8 mouse cellular contexts compared by ENCODE assay signal in genomic region chr7:73616015-73616414, GRCm38 (mm10).
DNase-seq lines count a peak whose midpoint lies in the region; ATAC-seq and TF ChIP-seq lines count a peak whose summit lies in the region.

No protein-coding gene starts in this region.

- no peak for TF ChIP-seq EP300 in lung, postnatal 0 days (IDR thresholded peaks at IDR 0.05)

- no peak for TF ChIP-seq POLR2A in cerebellum, adult 2 months (IDR thresholded peaks at IDR 0.05; ENCODE audit: borderline replicate concordance, insufficient read depth, low read length)
- no peak for TF ChIP-seq POLR2A in olfactory bulb, adult 2 months (IDR thresholded peaks at IDR 0.05; ENCODE audit: insufficient read depth, low read depth, low read length)

- no peak overlapping the region for H3K9ac ChIP-seq in lung, postnatal 0 days (replicated peaks; ENCODE audit: low read depth)
- peak overlapping the region; percentile 95; the same call in 1 of the 2 replicates for H3K9ac ChIP-seq in hindbrain, postnatal 0 days (replicated peaks; ENCODE audit: low read length)

- DNase-seq in cerebellum, adult 2 months = peak in 1 of 2 experiments; percentile 32
- no peak for DNase-seq in cerebellum, postnatal 4 days (ENCODE audit: low spot score in 2 of 2)
- DNase-seq in lung, postnatal 0 days (ENCODE audit: low spot score) = peak; percentile 42
- DNase-seq in lung, adult 18-20 months = no peak
- DNase-seq in hindbrain, postnatal 0 days (ENCODE audit: low spot score) = no peak
- no peak for DNase-seq in gastrocnemius, adult 8-10 months (ENCODE audit: low spot score in 2 of 2)
- no peak for DNase-seq in left cerebral cortex, postnatal 14 days (ENCODE audit: low spot score in 2 of 2)

- no peaks in the 10 kb centered on the region for H3K27me3 ChIP-seq in cerebellum, adult 2 months (ENCODE audit: control insufficient read depth, insufficient read depth, low read length)
- H3K27me3 ChIP-seq in lung, postnatal 0 days (replicated peaks; ENCODE audit: insufficient read depth, low read length) = no peaks in the 10 kb centered on the region
- no peaks in the 10 kb centered on the region for H3K27me3 ChIP-seq in hindbrain, postnatal 0 days (ENCODE audit: insufficient read depth, low read length)

- H3K9me3 ChIP-seq in lung, postnatal 0 days (ENCODE audit: low read length) = no peaks in the 10 kb centered on the region
- H3K9me3 ChIP-seq in hindbrain, postnatal 0 days (ENCODE audit: low read length) = no peaks in the 10 kb centered on the region

- H3K4me3 ChIP-seq in cerebellum, adult 2 months (replicated peaks; ENCODE audit: insufficient read depth, low read depth, low read length) = no peak overlapping the region
- no peak overlapping the region for H3K4me3 ChIP-seq in lung, postnatal 0 days (ENCODE audit: low read depth, low read length)
- H3K4me3 ChIP-seq in hindbrain, postnatal 0 days (ENCODE audit: low read length) = no peak overlapping the region
- no peak overlapping the region for H3K4me3 ChIP-seq in olfactory bulb, adult 2 months (ENCODE audit: insufficient read depth, low read depth, low read length)

- 54% methylated on average over 11 of the region's 11 CpGs for WGBS in cerebellum, adult 2 months
- WGBS in lung, postnatal 0 days = 32% methylated on average over 11 of the region's 11 CpGs
- 34% methylated on average over 11 of the region's 11 CpGs for WGBS in hindbrain, postnatal 0 days
- 22% methylated on average over 11 of the region's 11 CpGs for WGBS in olfactory bulb, adult 2 months

- H3K36me3 ChIP-seq in lung, postnatal 0 days (ENCODE audit: insufficient read depth, low read length) = no peaks in the 10 kb centered on the region
- no peaks in the 10 kb centered on the region for H3K36me3 ChIP-seq in hindbrain, postnatal 0 days (ENCODE audit: insufficient read depth, low read length)

- no peak overlapping the region; the same call in 1 of the 2 replicates for H3K4me2 ChIP-seq in lung, postnatal 0 days (replicated peaks; ENCODE audit: low read depth, low read length)
- H3K4me2 ChIP-seq in hindbrain, postnatal 0 days (ENCODE audit: low read depth, low read length) = peak overlapping the region; percentile 79

- intact Hi-C loops in left cerebral cortex, postnatal 14 days (cut with DNase I) = no loop called here

- H3K4me1 ChIP-seq in cerebellum, adult 2 months (ENCODE audit: control insufficient read depth, insufficient read depth, low read length) = no peaks in the 10 kb centered on the region; the same call in 1 of the 2 replicates
- peaks cover 17% of the 10 kb centered on the region for H3K4me1 ChIP-seq in lung, postnatal 0 days (ENCODE audit: insufficient read depth, low read depth, low read length)
- H3K4me1 ChIP-seq in hindbrain, postnatal 0 days (ENCODE audit: insufficient read depth, low read length) = peaks cover 18% of the 10 kb centered on the region
- H3K4me1 ChIP-seq in olfactory bulb, adult 2 months (ENCODE audit: control insufficient read depth, insufficient read depth, low read length) = peaks cover 5% of the 10 kb centered on the region

- no peak for ATAC-seq in lung, postnatal 0 days
- no peak for ATAC-seq in hindbrain, postnatal 0 days

- no peak for TF ChIP-seq CTCF in cerebellum, adult 2 months (IDR thresholded peaks at IDR 0.05; ENCODE audit: borderline replicate concordance, insufficient read depth, low read depth, low read length)
- TF ChIP-seq CTCF in lung, postnatal 0 days (IDR thresholded peaks at IDR 0.05) = no peak
- TF ChIP-seq CTCF in hindbrain, postnatal 0 days (IDR thresholded peaks at IDR 0.05; ENCODE audit: low read depth) = no peak
- TF ChIP-seq CTCF in olfactory bulb, adult 2 months (IDR thresholded peaks at IDR 0.05; ENCODE audit: insufficient read depth, low read depth, low read length) = no peak

- H3K27ac ChIP-seq in cerebellum, adult 2 months (ENCODE audit: insufficient read depth, low read length) = peak overlapping the region; percentile 79; the same call in 1 of the 2 replicates
- H3K27ac ChIP-seq in lung, postnatal 0 days (ENCODE audit: low read length) = peak overlapping the region; percentile 99
- peak overlapping the region; percentile 100 for H3K27ac ChIP-seq in hindbrain, postnatal 0 days
- peak overlapping the region; percentile 79 for H3K27ac ChIP-seq in olfactory bulb, adult 2 months (ENCODE audit: insufficient read depth, low read depth, low read length)
